Mouse (Mus musculus) kidney, adult 2 months (tissue): ENCODE results near the gene Crhr2. TPM values are rescaled to one million over a fixed set of nuclear protein-coding genes. Genes with fewer than 3 reads are reported as not detected.

Experiments used
- DNase-seq: peaks from one replicate; pipeline ENCODE4 v3.0.0; 2021
- H3K27ac ChIP-seq: fragments of 200-500 bp; 2 replicates; pipeline ENCODE4 v1.5.1; 2012; ENCODE audit warnings: low read depth, low read length, control low read depth, inconsistent platforms; ENCODE audit not compliant: insufficient read depth
- H3K27me3 ChIP-seq: fragments of 200-500 bp; replicated peaks from 2 replicates; pipeline ENCODE4 v1.6.1; 2012; ENCODE audit warnings: mild to moderate bottlenecking, moderate library complexity, low read length, inconsistent platforms; ENCODE audit not compliant: control insufficient read depth, insufficient read depth
- H3K36me3 ChIP-seq: fragments of 200-500 bp; 2 replicates; pipeline ENCODE4 v1.6.1; 2012; ENCODE audit warnings: mild to moderate bottlenecking, moderate library complexity, low read length, inconsistent platforms; ENCODE audit not compliant: control insufficient read depth, insufficient read depth
- H3K4me1 ChIP-seq: fragments of 200-500 bp; 2 replicates; pipeline ENCODE4 v1.6.1; 2011; ENCODE audit warnings: low read length; ENCODE audit not compliant: control insufficient read depth, insufficient read depth
- H3K4me3 ChIP-seq: fragments of 200-500 bp; 2 replicates; pipeline ENCODE4 v1.5.1; 2011; ENCODE audit warnings: mild to moderate bottlenecking, low read depth, low read length, control low read depth; ENCODE audit not compliant: insufficient read depth
- CTCF ChIP-seq: fragments of 200-500 bp; conservative IDR thresholded peaks from 2 replicates; pipeline ENCODE4 v1.5.1; 2011; ENCODE audit warnings: low read depth, mild to moderate bottlenecking, control low read depth, low read length, moderate library complexity, mixed read lengths; ENCODE audit not compliant: insufficient read depth, insufficient read length
- POLR2A ChIP-seq: fragments of 200-500 bp; IDR thresholded peaks from one replicate; pipeline ENCODE4 v1.6.1; 2011; ENCODE audit warnings: low read depth, low read length, control low read depth
- WGBS: fragments of 180-500 bp; shearing (Covaris S2); methylation state at CpG from one replicate; pipeline ENCODE4 v1.1.7; 2018; 5-methylcytosine and 5-hydroxymethylcytosine counted together
- polyA plus RNA-seq: library from polyadenylated mRNA; depleted of rRNA; stranded (reverse); fragments of >200 nt; gene quantifications from 2 replicates; pipeline ENCODE4 v1.2.3, GENCODE M21; 2012; rRNA removed

Crhr2 gene
- 0.98 and 1.5 TPM in 2 replicates for polyA plus RNA-seq

DNA sequence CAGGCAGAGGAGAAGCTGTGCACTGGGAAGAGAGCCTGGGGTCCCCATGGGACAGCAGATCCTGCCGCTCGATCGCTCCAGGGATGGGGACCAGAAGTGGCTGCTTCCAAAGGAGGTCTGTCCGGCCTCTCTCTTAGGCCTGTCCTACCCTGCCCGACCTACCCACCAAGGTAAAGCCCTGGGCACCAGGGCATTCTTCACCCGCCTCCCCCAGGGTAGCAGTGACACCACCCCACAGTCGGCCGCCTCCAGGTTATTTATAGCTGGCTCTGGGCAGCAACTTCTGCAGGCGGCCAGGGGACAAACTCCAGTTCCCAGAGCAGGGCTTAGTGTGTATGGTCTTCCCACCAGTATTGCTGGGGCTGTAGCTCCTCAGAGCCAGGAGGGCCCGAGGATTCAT, at the start of gene Crhr2:
Gene Crhr2, minus strand, starts transcription at position 223 of the 400 bp plus-strand sequence.
- no peaks in the 10 kb centered on the region for H3K27me3 ChIP-seq
- 55% methylated on average over 10 of the region's 10 CpGs for WGBS
- no peaks in the 10 kb centered on the region for H3K36me3 ChIP-seq
- no peaks in the 10 kb centered on the region for H3K4me1 ChIP-seq
- H3K4me3 ChIP-seq = no peak within 1 kb of the TSS
- DNase-seq = no peak
- TF ChIP-seq CTCF = no peak
- TF ChIP-seq POLR2A = no peak
- no peak within 1 kb of the TSS for H3K27ac ChIP-seq

DNA sequence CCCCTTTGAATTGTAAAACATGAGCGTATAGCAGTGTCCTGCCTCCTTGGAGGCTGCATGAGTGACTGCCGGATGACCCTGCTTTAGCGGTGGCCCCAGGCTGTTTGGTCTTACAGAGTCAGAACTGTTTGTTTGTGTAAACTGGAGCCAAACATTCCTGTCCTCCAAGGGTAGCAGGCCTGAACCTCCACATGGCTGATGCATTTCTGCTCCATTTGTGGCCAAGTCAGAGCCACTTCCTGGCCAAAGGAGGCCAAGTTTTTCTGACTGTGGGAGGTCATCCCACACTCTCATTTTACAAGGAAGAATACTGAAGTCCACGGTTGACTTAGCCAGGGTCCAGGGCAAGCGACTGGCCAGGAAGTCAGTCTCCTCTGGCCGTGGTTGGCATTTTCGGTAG, 46.7 kb upstream of the Crhr2 start:
- no peak overlapping the region for H3K4me3 ChIP-seq
- TF ChIP-seq POLR2A (no peak), CTCF (no peak)
- H3K36me3 ChIP-seq = no peaks in the 10 kb centered on the region
- whole genome bisulfite sequencing = 34% methylated on average over 7 of the region's 7 CpGs
- peak; percentile 86 for DNase-seq
- peaks cover 46% of the 10 kb centered on the region for H3K4me1 ChIP-seq
- H3K27me3 ChIP-seq = no peaks in the 10 kb centered on the region
- peak overlapping the region; percentile 83 for H3K27ac ChIP-seq

DNA sequence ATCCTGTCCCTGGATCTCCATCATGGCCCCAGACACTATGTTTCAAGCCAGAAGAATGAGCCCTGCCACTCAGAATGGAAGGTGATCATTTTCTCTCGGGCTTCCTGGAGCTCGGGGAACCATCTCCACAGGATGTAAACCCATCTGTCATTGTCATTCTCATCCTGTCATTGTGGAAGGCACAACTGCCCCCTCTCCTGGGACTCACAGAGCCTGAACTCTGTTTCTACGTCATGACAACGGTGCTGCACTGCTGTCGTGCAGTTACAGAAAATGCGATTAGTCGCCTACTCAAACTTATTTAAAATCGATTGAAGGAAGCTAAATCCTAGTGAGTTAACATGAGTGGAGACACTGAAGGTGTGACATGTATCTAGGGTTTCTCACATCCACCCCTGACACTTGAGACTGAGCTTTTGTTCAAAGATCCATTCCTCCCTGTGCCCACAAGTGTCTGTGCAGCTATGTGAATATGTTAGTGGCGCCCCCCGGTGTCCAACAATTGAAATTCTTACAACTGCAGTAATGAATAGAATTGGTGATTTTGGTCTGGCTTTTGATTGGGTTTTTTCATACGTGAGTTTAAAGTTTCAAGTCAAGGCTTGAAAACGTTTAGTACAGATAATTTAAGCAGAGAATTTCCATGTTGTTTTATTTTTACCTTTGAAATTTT, 44.4 kb upstream of the Crhr2 start:
- peaks cover 41% of the 10 kb centered on the region for H3K4me1 ChIP-seq
- no peak for TF ChIP-seq POLR2A
- peak; percentile 36; the same call in 1 of the 2 replicates for TF ChIP-seq CTCF
- H3K27me3 ChIP-seq = no peaks in the 10 kb centered on the region
- DNase-seq = no peak
- no peaks in the 10 kb centered on the region for H3K36me3 ChIP-seq
- no peak overlapping the region for H3K4me3 ChIP-seq
- WGBS = 52% methylated on average over 12 of the region's 12 CpGs
- peak overlapping the region; percentile 95; the same call in 1 of the 2 replicates for H3K27ac ChIP-seq

DNA sequence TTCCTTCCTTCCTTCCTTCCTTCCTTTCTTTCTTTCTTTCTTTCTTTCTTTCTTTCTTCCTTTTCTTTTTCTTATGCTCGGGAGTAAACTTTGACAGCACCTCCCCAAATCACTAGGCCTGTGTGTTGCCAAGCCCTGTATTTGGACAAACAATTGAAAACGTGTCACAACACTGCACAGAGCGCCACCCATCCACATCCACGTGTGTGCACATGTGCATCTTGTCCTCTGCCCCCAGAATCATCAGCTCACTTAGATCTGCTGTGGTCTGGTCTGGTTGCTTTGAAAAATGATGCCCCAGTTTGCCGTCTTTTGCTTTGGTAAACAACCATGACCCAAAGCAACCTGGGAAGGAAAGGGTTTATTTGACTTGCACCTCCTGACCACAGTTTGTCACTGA, 43.1 kb upstream of the Crhr2 start:
- no peaks in the 10 kb centered on the region for H3K27me3 ChIP-seq
- 14% methylated on average over 5 of the region's 5 CpGs for WGBS
- no peak overlapping the region for H3K4me3 ChIP-seq
- H3K27ac ChIP-seq = peak overlapping the region; percentile 95
- H3K4me1 ChIP-seq = peaks cover 36% of the 10 kb centered on the region
- H3K36me3 ChIP-seq = no peaks in the 10 kb centered on the region
- TF ChIP-seq CTCF = no peak
- no peak for TF ChIP-seq POLR2A
- peak; percentile 88 for DNase-seq

DNA sequence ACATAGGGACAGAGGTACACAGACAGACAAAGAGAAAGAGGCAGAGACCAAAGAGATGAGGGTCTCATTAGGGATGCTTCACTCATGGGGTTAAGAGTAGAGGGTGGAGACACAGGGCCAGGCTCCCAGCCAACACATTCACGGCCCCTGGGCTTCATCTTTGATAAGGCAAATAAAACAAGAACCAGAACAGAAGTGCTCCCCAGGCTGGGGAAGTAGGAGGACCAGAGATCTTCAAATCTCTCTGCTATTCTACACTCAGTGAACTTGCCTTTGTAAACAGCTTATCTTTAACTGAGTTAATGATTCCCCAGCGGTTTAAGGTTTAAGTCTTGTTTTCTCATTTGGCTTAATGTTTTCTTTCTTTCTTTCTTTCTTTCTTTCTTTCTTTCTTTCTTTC, 42.6 kb upstream of the Crhr2 start:
- TF ChIP-seq CTCF (no peak), POLR2A (no peak)
- WGBS = 18% methylated on average over 2 of the region's 2 CpGs
- H3K27ac ChIP-seq = peak overlapping the region; percentile 85
- no peaks in the 10 kb centered on the region for H3K27me3 ChIP-seq
- H3K36me3 ChIP-seq = no peaks in the 10 kb centered on the region
- peaks cover 34% of the 10 kb centered on the region for H3K4me1 ChIP-seq
- DNase-seq = peak; percentile 70
- no peak overlapping the region for H3K4me3 ChIP-seq

DNA sequence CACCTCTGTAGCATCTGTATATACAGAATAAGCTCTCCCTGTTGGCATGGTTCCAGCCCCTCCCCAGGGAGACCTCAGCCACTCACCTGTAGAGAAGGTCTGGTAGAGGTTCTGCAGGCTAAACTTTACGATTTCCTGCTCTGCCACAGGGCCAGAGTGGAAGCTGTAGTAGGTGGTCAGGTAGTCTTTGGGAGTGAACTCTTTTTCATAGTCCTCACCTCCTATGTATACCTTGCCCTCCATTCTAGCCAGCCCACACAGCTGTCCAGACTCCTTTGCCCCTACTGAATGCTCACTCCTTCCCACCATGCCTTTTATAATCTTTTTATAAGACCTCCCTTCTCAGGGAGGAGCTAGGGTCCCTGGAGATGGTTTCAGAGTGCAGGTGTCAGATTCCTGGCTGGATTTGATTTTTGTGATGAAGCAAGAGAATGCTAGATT, 41.9 kb upstream of the Crhr2 start, which contains the start of gene Inmt:
Gene Inmt, minus strand, starts transcription at position 303 of the 441 bp plus-strand sequence.
- 21% methylated on average over 1 of the region's 1 CpGs for WGBS
- Histone ChIP-seq H3K27ac (peak within 1 kb of the TSS; percentile 95), H3K27me3 (no peaks in the 10 kb centered on the region), H3K4me1 (peaks cover 27% of the 10 kb centered on the region), H3K4me3 (peak within 1 kb of the TSS; percentile 43), H3K36me3 (no peaks in the 10 kb centered on the region)
- DNase-seq = peak; percentile 71
- TF ChIP-seq CTCF (no peak), POLR2A (peak; percentile 15)

DNA sequence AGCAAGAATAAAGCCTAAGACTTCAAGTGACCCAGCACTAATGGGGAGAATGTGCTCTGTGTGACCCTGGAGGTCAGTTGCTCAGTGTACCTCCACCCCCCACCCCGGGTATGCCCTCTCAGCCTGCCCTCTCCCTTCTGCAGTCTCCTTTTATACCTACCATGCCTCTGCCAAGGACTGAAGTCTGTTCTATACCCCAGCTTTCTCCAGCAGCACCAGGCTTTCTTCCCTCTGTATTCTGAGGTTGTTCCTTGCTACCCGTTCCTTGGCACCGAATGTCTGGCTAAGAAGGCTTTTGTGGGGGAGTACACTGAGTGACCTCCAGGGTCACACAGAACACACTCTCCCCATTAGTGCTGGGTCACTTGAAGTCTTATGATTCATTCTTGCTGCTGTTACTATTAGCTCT, 41.1 kb upstream of the Crhr2 start:
- DNase-seq = peak; percentile 67
- Histone ChIP-seq H3K36me3 (no peaks in the 10 kb centered on the region), H3K4me1 (peaks cover 20% of the 10 kb centered on the region), H3K27ac (peak overlapping the region; percentile 85), H3K27me3 (no peaks in the 10 kb centered on the region), H3K4me3 (peak overlapping the region; percentile 43)
- TF ChIP-seq CTCF = no peak
- TF ChIP-seq POLR2A = no peak
- WGBS = 24% methylated on average over 3 of the region's 3 CpGs
